Mouse (Mus musculus) cortical plate, adult 2 months (tissue): ENCODE results near the gene Capn11. TPM values are rescaled to one million over a fixed set of nuclear protein-coding genes. Genes with fewer than 3 reads are reported as not detected.

ENCODE experiments used
- H3K27ac ChIP-seq: fragments of 200-500 bp; 2 replicates; pipeline ENCODE4 v1.5.1; 2012; ENCODE audit warnings: low read length, control low read depth, inconsistent platforms; ENCODE audit not compliant: insufficient read depth
- H3K4me1 ChIP-seq: fragments of 200-500 bp; 2 replicates; pipeline ENCODE4 v1.6.1; 2011; ENCODE audit warnings: low read length; ENCODE audit not compliant: control insufficient read depth, insufficient read depth
- H3K4me3 ChIP-seq: fragments of 200-500 bp; 2 replicates; pipeline ENCODE4 v1.5.1; 2011; ENCODE audit warnings: mild to moderate bottlenecking, low read length, control low read depth; ENCODE audit not compliant: insufficient read depth
- CTCF ChIP-seq: fragments of 200-500 bp; IDR thresholded peaks from 2 replicates; pipeline ENCODE4 v1.5.1; 2011; ENCODE audit warnings: mild to moderate bottlenecking, control low read depth, low read length; ENCODE audit not compliant: insufficient read depth; ENCODE audit errors: extremely low read depth
- POLR2A ChIP-seq: fragments of 200-500 bp; IDR thresholded peaks from 2 replicates; pipeline ENCODE4 v1.6.1; 2011; ENCODE audit warnings: mild to moderate bottlenecking, low read length, control low read depth; ENCODE audit not compliant: insufficient read depth; ENCODE audit errors: extremely low read depth
- polyA plus RNA-seq: library from polyadenylated mRNA; depleted of rRNA; stranded (reverse); fragments of >200 nt; gene quantifications from 2 replicates; pipeline ENCODE4 v1.2.3, GENCODE M21; 2012

Capn11 gene
- polyA plus RNA-seq, 1 experiment = 0.21 TPM

DNA sequence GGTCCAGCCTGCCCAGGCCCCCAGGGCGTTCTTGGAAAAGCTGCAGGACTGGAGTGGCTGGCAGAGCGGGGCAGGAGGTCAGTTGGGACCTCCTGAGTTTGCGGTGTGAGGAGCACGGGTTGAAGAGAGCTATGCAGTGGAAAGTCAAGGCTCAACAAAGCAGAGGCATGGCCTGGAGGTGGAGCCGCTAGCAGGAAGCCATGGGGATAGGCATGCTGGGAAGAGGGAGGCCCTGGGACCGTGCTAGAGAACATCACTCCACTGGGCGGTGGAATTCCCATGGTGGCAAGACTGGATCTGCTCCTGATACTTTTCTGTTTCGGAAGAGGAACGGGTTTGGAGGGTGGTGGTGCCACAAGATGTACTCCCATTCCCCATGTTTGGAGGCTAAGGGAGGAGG, 37.9 kb upstream of the Capn11 start:
- Histone ChIP-seq H3K27ac (no peak overlapping the region), H3K4me1 (no peaks in the 10 kb centered on the region), H3K4me3 (no peak overlapping the region)
- TF ChIP-seq CTCF (no peak), POLR2A (no peak)

DNA sequence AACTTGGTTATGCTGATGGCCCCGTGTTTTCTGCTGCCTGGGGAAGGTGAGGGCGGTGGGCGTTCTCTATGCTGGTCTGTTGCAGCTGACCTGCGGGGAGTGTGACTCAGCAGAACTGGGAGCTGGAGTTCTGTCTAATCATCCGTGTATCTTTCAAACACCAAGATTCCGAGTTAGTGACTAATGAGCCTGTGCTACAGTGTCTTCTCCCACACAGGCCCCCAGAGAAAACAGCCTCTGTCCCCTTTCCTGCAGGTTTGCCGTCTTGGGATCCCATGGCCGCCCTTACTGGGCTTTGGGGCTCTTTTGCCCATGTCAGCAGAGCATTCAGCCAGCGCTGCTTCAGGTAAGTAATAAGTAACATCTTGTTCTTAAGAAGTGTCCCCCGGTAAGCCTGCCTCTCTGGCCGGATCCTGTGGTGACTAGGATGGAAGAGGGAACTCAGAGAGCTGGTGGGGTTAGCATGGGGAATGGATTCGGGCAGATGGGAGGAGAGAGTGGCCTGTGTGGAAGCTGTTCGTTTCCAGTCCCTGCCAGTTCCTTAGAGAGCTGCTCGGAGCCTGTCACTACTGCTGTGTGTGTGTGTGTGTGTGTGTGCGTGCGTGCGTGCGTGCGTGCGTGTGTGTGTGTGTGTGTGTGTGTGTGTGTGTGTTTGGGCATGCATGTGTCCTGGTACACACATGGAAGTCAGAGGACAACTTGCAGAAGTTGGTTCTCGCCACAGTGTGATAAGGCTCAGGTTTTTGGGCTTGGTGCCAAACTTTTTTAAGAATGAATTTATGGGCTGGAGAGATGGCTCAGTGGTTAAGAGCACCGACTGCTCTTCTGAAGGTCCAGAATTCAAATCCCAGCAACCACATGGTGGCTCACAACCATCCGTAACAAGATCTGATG, 36.3 kb upstream of the Capn11 start:
- TF ChIP-seq CTCF = no peak
- TF ChIP-seq POLR2A = no peak
- H3K4me1 ChIP-seq = no peaks in the 10 kb centered on the region
- no peak overlapping the region for H3K4me3 ChIP-seq
- no peak overlapping the region for H3K27ac ChIP-seq

DNA sequence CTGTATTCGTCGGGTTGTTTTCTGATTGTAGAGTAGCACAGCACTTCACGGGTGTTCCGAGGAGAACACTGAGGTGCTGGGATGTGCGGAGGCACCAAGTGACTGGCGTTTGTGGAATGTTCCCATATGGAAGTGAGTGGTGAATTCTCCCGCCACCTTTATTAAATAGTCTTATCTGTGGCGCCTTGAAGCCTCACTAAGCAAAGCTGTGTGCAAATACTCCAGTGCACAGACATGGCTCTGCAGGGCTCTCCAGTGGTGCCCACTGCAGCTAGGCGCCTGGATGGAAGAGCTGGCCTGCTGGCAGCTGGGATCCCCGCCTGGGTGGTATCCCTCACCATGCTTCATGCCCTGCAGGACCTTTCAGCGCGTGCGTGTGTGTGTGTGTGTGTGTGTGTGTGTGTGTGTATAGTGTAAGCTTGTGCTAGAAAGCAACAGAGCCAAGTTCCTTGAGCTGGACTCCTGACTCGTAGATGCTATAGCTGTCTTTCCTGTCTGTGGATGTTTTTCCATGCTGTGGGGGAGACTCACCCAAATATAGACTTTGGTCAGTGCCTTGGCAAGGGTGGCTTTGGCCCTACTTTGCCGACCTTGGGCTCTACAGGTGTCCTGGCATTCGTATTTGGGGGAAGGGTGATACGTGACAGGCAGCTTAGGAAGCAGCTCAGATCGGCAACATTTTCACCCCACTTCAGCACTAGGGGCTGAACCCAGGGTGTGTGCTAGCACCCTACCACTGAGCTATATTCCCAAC, 34.9 kb upstream of the Capn11 start:
- Histone ChIP-seq H3K4me1 (no peaks in the 10 kb centered on the region), H3K4me3 (no peak overlapping the region)

DNA sequence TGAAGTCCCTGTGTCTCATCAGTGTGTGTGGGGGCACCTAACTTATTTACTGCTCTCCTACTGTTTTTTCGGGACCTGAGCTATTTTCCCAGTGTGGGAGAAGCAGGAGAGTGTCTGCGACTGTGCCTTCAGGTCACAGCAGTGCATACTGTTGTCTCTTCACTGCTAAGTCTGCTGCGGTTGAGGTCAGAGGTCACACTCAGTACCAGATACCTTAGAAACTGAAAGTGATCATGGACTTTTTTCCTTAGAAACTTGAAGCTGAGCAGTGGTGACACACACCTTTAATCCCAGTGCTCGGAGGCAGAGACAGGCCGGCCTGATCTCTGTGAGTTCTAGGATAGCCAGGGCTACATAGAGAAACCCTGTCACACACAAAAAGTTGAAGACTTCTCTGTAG, 33.0 kb upstream of the Capn11 start:
- Histone ChIP-seq H3K4me3 (no peak overlapping the region), H3K27ac (no peak overlapping the region), H3K4me1 (no peaks in the 10 kb centered on the region)
- TF ChIP-seq POLR2A (no peak), CTCF (no peak)

More for the DNA sequence above, 34.9 kb upstream of the Capn11 start:
- no peak overlapping the region for H3K27ac ChIP-seq
- TF ChIP-seq CTCF (no peak), POLR2A (no peak)

DNA sequence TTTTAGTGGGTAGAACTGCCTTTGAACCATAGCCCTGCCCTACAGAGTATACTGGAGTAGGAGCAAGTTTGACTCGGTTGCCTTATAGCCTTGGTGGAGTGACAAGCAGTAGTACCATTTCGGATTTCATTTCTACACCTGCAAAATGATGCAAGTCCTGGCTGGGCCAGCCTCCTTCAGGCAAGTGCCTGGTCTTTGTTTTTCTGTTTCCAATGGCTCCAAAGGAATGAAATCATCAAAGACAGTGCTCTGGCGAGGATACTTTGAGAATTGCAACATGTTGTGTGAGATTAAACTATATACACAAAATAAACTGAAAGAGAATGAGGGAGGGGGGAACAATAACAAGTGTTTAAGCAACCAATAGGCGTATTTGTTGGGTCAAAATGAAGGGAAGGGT, 30.9 kb upstream of the Capn11 start:
- TF ChIP-seq CTCF (no peak), POLR2A (no peak)
- Histone ChIP-seq H3K4me3 (no peak overlapping the region), H3K4me1 (peaks cover 3% of the 10 kb centered on the region; the same call in 1 of the 2 replicates), H3K27ac (no peak overlapping the region)

DNA sequence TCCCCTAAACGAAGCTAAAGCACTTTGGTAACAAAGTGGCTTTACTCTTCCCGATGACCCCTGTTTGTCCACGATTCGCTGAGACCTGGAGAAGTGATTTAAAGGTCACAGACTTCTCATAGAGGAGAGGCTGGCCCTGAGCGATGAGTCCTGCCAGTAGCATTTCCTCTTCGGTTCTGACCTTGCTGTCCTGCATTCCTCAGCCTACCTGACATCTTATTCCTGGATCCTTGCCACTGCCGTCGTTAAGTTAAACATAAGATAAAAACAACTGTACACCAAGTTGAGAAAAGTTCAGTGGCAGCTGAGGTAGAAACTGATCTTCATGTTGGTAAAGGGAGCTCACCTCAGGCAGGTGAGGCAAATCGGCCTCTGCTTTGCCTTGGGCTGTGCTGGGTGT, 30.0 kb upstream of the Capn11 start:
- TF ChIP-seq POLR2A (no peak), CTCF (no peak)
- H3K4me1 ChIP-seq = peaks cover 5% of the 10 kb centered on the region; the same call in 1 of the 2 replicates
- H3K27ac ChIP-seq = no peak overlapping the region
- H3K4me3 ChIP-seq = no peak overlapping the region

DNA sequence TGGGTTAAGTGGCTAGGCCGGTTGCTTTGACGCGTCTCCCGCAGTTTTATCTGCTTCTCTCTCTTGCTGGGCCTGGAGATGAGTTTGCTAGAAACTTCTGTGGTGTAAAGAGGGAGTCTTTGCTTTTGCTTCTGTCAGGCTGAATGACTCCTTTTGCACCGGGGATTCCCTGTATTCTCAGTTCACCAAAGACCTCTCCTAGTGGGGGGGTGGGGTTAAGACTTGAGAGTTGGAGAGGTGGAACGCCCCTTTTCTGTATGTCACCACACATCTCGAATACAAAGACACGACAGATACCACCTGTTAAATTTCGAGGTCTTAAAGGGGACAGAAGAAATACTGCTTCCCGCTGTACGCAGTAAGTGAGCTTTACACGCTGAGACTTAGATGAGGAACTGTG, 27.6 kb upstream of the Capn11 start, which contains the start of gene Tmem63b:
Gene Tmem63b, minus strand, starts transcription at position 190 of the 400 bp plus-strand sequence.
- Histone ChIP-seq H3K4me3 (peak within 1 kb of the TSS; percentile 66), H3K4me1 (peaks cover 5% of the 10 kb centered on the region; the same call in 1 of the 2 replicates), H3K27ac (peak within 1 kb of the TSS; percentile 89)
- no peak for TF ChIP-seq CTCF
- TF ChIP-seq POLR2A = no peak

DNA sequence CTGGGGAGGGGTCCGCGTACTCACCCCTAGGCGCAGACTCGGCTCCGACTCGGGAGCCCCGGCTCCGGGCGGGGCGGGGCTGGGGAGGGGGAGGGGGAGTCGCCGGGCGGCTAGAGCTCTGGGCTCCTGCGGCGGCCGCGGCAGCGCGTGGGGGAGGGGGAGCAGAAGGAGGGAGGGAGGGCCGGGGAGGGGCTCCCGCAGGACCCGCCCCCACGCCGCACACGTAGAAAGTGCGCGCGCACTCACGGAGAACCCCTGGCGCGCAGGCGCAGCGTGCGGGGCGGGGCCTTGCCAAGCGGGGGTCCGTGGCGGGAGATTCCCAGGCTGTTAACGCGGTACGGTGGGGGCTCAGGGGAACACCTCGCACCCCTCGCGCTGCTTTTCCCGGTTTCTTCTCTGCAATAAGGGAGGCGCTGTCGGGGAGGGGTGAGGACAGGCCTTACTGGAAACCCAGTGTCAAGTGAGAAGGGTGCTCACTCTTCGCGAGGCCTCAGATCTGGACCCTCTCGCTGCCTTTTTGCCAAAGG, 27.0 kb upstream of the Capn11 start, which contains the start of gene Mrpl14:
Gene Mrpl14, plus strand, starts transcription at position 230 of the 527 bp plus-strand sequence.
- Histone ChIP-seq H3K27ac (peak within 1 kb of the TSS; percentile 89), H3K4me3 (peak within 1 kb of the TSS; percentile 66), H3K4me1 (peaks cover 5% of the 10 kb centered on the region; the same call in 1 of the 2 replicates)
- peak; percentile 67 for TF ChIP-seq POLR2A
- TF ChIP-seq CTCF = no peak

DNA sequence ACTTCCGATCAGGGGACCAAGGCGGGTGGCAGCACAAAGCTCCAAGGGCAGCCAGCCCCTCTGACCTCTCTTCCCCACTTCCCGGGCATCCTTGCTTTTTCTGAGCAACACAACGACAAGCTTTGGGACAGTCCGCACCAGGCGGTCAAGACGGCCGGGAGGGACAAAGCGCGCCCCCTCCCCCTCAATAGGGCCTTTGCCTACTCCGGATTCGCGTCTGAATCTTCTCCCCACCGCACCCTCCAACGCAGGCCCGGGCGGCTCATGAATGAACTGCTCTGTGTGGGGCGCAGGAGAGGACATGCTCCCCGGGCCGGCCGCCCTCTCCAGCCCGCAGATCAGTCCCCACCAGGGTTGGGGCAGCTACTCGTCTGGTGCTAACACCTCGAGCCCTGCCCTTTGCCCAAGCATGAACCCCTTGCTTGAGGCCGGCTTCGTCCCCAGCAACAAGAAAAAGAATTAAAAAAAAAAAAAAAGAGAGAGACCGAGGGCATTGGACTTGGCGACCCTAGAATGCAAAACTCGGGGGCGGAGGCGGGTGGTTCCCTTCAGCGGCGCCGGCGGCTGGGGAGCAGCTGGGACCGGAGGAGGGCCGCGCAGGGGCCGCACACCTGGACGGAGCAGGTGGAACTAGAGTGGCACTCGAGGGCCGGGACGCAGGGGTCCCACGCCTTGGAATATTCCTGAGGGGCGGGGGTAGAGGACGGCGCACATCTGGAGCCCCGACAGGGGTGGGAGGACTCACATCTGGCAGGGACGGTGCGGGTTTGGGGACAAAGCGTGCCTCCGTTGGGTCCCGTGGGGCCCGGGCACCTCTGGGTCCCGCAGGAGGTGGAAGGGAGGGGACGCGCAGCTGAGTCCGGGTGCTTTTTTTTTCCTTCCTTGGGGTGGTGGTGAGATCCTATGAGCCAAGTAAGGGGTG, 26.3 kb upstream of the Capn11 start:
- H3K4me1 ChIP-seq = peaks cover 5% of the 10 kb centered on the region; the same call in 1 of the 2 replicates
- TF ChIP-seq CTCF = no peak
- no peak for TF ChIP-seq POLR2A
- peak overlapping the region; percentile 89 for H3K27ac ChIP-seq
- peak overlapping the region; percentile 66 for H3K4me3 ChIP-seq
